Mouse (Mus musculus) liver, embryonic 14.5 days (tissue): ENCODE results near the gene Ppp2r5b.

Experiments
- CTCF ChIP-seq: IDR thresholded peaks from 2 replicates; pipeline ENCODE4 v1.5.1; 2016; ENCODE audit warnings: antibody characterized with exemption, low read depth, control low read depth
- EP300 ChIP-seq: IDR thresholded peaks from 2 replicates; pipeline ENCODE4 v1.6.1; 2016; ENCODE audit warnings: antibody characterized with exemption, low read depth

GRCm38 (mm10) chr19:6264945-6265344 lies 29.3 kb upstream of the Ppp2r5b start:
- TF ChIP-seq CTCF, result no peak
- TF ChIP-seq EP300, result no peak
